Mouse (Mus musculus) left cerebral cortex, adult 18-20 months (tissue): ENCODE data around the gene Rassf1. TPM values are rescaled to one million over a fixed set of nuclear protein-coding genes. Genes with fewer than 3 reads are reported as not detected.

Experiments
- DNase-seq, 2 experiments: peaks; one replicate each; pipeline ENCODE4 v3.0.0; 2021 to 2022; ENCODE audit warnings: low spot score in 2 of 2, mixed read lengths in 1 of 2
- total RNA-seq, 2 experiments: library from RNA; stranded (reverse); gene quantifications; 2 replicates each; pipeline ENCODE4 v1.2.3; 2021

Rassf1 gene
- total RNA-seq, 2 experiments from 2014 or later, result 19.5 to 20.3 TPM

- DNase-seq, result no peak
These were observed 27.9 kb downstream of the Rassf1 start for GRCm38 (mm10) chr9:107579023-107579900.

GRCm38 (mm10) chr9:107580501-107581317 is 29.4 kb downstream of the Rassf1 start, which contains the start of gene Hyal3:
Gene Hyal3 (plus strand): TSS chr9:107580818.
- DNase-seq, result peak; percentile 83 to 90

GRCm38 (mm10) chr9:107581584-107581983 is 30.2 kb downstream of the Rassf1 start:
- DNase-seq, result no peak

GRCm38 (mm10) chr9:107582509-107583062 is 31.2 kb downstream of the Rassf1 start:
- no peak for DNase-seq

- DNase-seq, result no peak
These were observed 31.8 kb downstream of the Rassf1 start for GRCm38 (mm10) chr9:107583174-107583573.

- DNase-seq, result no peak
These were observed 35.1 kb downstream of the Rassf1 start for GRCm38 (mm10) chr9:107586504-107586903.

GRCm38 (mm10) chr9:107586974-107587832 is 35.8 kb downstream of the Rassf1 start, which contains the start of gene Ifrd2:
Gene Ifrd2 (plus strand): TSS chr9:107587642.
- DNase-seq, result peak; percentile 98 to 99

GRCm38 (mm10) chr9:107587833-107588639 is 36.7 kb downstream of the Rassf1 start:
- DNase-seq, result no peak

- DNase-seq, result no peak
These were observed 38.9 kb downstream of the Rassf1 start for GRCm38 (mm10) chr9:107590058-107590772.

- DNase-seq, result no peak
These were observed 39.4 kb downstream of the Rassf1 start for GRCm38 (mm10) chr9:107590773-107591060.

GRCm38 (mm10) chr9:107593101-107593976 is 42.0 kb downstream of the Rassf1 start:
- no peak for DNase-seq

- DNase-seq, result no peak
These were observed 43.1 kb downstream of the Rassf1 start for GRCm38 (mm10) chr9:107594281-107595062.

GRCm38 (mm10) chr9:107596619-107597569 is 45.5 kb downstream of the Rassf1 start:
- DNase-seq, result no peak

GRCm38 (mm10) chr9:107598385-107598784 is 47.0 kb downstream of the Rassf1 start:
- DNase-seq, result no peak

GRCm38 (mm10) chr9:107599433-107599832 is 48.1 kb downstream of the Rassf1 start:
- no peak for DNase-seq

- DNase-seq, result peak in 1 of 2 experiments; percentile 34
These were observed 48.5 kb downstream of the Rassf1 start for GRCm38 (mm10) chr9:107599842-107600241.
